Mouse (Mus musculus): ENCODE results near the gene Epha2. TPM values are rescaled to one million over a fixed set of nuclear protein-coding genes. Genes with fewer than 3 reads are reported as not detected.

Epha2 gene
- polyA plus RNA-seq, 1 experiment from 2014 or later = 1.6 TPM

DNA sequence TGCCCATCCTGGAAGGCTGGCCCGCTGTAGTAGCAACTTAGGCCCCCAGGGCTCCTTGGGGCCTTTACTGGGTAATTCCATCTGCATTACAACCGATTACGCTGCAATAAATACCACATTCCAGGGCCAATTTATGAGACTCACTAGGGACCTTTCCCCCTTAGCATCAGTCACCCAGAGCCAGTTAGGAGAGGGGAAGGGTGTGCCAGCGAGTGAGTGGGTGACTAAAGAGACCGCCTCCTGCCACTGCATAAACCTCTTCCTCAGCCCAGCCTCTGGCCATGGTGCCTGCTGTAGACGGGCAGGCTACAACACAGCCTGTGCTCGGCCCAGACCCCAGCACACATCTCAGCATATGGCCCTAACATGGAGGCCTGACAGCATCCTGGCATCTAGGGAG lies 3.1 kb upstream of the Epha2 start:
- Histone ChIP-seq H3K9me3 (no peaks in the 10 kb centered on the region), H3K27me3 (replicated peaks) (peaks cover 40% of the 10 kb centered on the region), H3K4me3 (no peak overlapping the region), H3K27ac (no peak overlapping the region), H3K9ac (no peak overlapping the region), H3K36me3 (replicated peaks) (no peaks in the 10 kb centered on the region), H3K4me2 (no peak overlapping the region), H3K4me1 (peaks cover 24% of the 10 kb centered on the region)
- no peak for ATAC-seq (replicated peaks)
- 77% methylated on average over 7 of the region's 7 CpGs for WGBS

DNA sequence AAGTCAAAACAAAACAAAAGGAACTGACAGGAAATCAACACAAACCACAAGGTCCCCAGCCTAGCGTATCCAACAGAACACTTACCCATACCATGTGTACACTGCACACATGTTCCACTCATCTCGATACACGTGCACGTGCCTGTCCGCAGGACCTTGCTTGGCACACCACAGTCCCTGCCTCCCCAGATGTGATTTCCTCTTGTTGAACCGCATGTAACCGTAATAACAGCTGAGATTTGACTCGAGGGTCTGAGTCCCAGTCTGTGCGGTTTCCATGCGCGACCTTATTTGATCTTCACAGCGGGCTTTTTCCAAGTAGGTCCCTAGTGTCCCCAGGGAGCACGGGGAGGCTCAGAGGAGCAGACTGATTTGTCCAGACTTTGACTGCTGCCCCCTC lies 1.7 kb upstream of the Epha2 start:
- Histone ChIP-seq H3K4me1 (peaks cover 25% of the 10 kb centered on the region), H3K4me2 (no peak overlapping the region), H3K36me3 (replicated peaks) (no peaks in the 10 kb centered on the region), H3K9me3 (no peaks in the 10 kb centered on the region), H3K27me3 (replicated peaks) (peaks cover 41% of the 10 kb centered on the region), H3K9ac (no peak overlapping the region), H3K4me3 (no peak overlapping the region), H3K27ac (no peak overlapping the region)
- WGBS = 65% methylated on average over 13 of the region's 13 CpGs
- no peak for ATAC-seq (replicated peaks)

- H3K9ac ChIP-seq = no peak overlapping the region
- no peak overlapping the region for H3K4me2 ChIP-seq
- H3K27me3 ChIP-seq (replicated peaks) = peaks cover 42% of the 10 kb centered on the region
- 74% methylated on average over 4 of the region's 4 CpGs for WGBS
- H3K9me3 ChIP-seq = no peaks in the 10 kb centered on the region
- H3K27ac ChIP-seq = no peak overlapping the region
- no peak for ATAC-seq (replicated peaks)
- H3K4me3 ChIP-seq = no peak overlapping the region
- peaks cover 25% of the 10 kb centered on the region for H3K4me1 ChIP-seq
- no peaks in the 10 kb centered on the region for H3K36me3 ChIP-seq (replicated peaks)
These were observed 844 bp upstream of the Epha2 start for GRCm38 (mm10) chr4:141300196-141300595.

GRCm38 (mm10) chr4:141301591-141302427 lies 769 bp downstream of the Epha2 start:
- H3K4me3 ChIP-seq = peak overlapping the region; percentile 67
- under 1% methylated on average over 51 of the region's 51 CpGs for WGBS

DNA sequence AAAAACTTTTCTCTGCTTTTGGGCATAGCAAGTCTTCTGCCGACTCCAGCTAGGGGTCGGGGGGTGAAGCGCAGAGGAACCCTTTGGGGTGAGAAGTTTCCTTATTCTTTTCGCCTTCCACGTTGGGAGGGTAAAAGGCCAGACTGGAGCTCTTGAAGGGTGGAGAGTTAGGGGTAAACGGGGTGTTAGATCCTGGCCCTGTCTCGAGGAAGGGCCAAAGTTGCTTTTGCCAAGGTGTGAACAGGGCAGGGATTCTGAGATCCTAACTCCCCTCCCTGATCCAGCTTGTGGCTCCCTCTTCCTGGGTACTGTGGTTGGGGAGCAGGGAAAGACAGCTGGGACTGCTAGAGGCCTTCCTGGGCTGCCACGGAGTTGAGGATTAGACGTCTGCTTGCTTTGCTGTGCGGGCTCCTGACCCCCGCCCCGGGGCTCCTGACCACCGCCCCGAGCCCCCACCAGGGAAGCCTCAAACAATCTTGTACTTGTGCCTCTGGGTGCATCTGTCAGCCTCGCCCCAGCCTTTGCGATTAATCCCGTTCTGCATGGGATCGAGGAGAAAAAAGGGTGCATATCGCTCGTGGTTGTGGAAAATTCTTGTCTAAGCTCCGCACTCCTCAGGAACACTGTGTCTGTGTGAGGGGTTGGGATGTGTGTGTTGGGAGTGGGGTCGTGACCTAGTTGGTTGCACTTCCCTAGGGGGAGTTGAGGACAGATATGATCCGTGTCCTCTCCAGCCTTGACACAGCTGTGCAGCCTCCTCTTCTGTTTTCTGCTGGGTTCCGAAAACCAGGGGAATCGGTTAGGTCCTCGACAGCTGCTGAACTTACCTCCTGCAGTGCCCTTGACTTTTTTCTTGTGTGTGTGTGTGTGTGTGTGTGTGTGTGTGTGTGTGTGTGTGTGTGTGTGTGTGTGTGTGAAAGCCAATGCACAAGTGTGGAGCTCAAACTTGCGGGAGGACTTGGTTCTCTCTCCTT lies 1.7 kb downstream of the Epha2 start:
- ATAC-seq (replicated peaks) = no peak
- Histone ChIP-seq H3K4me2 (peak overlapping the region; percentile 99), H3K4me1 (peaks cover 25% of the 10 kb centered on the region), H3K9me3 (no peaks in the 10 kb centered on the region), H3K27me3 (replicated peaks) (peaks cover 38% of the 10 kb centered on the region), H3K27ac (no peak overlapping the region), H3K36me3 (replicated peaks) (no peaks in the 10 kb centered on the region), H3K9ac (no peak overlapping the region; the same call in 1 of the 2 replicates), H3K4me3 (peak overlapping the region; percentile 67)
- 9% methylated on average over 27 of the region's 27 CpGs for WGBS

More at GRCm38 (mm10) chr4:141301591-141302427, 769 bp downstream of the Epha2 start:
- Histone ChIP-seq H3K9ac (peak overlapping the region; percentile 48), H3K9me3 (no peaks in the 10 kb centered on the region), H3K27me3 (replicated peaks) (peaks cover 42% of the 10 kb centered on the region), H3K4me2 (peak overlapping the region; percentile 99), H3K4me1 (peaks cover 25% of the 10 kb centered on the region), H3K36me3 (replicated peaks) (no peaks in the 10 kb centered on the region), H3K27ac (no peak overlapping the region)
- no peak for ATAC-seq (replicated peaks)

DNA sequence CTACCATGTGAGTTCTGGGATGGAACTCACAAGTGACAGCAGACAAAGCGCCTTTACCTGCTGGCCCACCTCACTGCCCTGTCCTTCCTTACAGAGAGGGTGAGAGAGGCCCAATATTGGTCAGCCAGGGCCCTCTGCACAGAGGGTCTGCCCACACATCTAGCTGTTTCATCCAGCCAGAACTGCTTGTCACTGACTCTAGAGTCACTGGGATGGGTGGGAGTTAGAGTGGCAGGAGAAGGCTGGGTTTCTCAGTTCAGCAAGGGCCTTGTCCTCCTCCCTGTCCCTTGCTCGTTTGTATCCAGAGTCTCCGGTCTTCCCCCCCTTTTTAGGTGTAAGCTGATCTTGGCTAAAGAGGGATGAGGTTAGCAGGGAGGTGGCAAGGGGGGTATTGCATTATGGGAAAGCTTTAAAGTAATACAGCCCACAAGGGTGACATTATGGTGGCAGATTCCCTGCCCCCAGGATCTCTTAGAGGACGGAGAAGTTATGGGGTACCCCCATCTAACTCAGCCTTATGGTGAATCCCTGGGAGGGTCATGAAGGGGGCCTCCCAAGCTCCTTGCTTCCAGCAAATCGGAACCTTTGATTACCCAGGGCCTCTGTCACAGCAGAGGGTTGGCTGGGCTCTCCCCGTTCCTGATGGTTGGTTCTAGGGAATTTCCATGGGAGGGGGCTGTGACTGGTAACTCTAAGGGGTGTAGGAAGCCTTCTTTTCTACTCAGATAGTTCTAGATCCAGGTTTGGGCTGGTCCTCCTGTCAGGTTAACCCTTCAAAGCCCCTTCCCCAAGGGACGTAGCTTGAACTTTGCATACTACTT lies 2.6 kb downstream of the Epha2 start:
- Histone ChIP-seq H3K27me3 (replicated peaks) (peaks cover 34% of the 10 kb centered on the region), H3K9ac (no peak overlapping the region), H3K4me2 (no peak overlapping the region), H3K9me3 (no peaks in the 10 kb centered on the region), H3K36me3 (replicated peaks) (no peaks in the 10 kb centered on the region), H3K27ac (no peak overlapping the region), H3K4me1 (peaks cover 25% of the 10 kb centered on the region), H3K4me3 (no peak overlapping the region)
- 39% methylated on average over 7 of the region's 7 CpGs for WGBS
- no peak for ATAC-seq (replicated peaks)

GRCm38 (mm10) chr4:141304223-141304611 lies 3.2 kb downstream of the Epha2 start:
- no peaks in the 10 kb centered on the region for H3K36me3 ChIP-seq (replicated peaks)
- H3K4me3 ChIP-seq = no peak overlapping the region
- H3K27me3 ChIP-seq (replicated peaks) = peaks cover 34% of the 10 kb centered on the region
- H3K9ac ChIP-seq = no peak overlapping the region
- no peak overlapping the region for H3K4me2 ChIP-seq
- H3K4me1 ChIP-seq = peaks cover 25% of the 10 kb centered on the region
- 79% methylated on average over 4 of the region's 4 CpGs for WGBS
- H3K27ac ChIP-seq = no peak overlapping the region
- no peaks in the 10 kb centered on the region for H3K9me3 ChIP-seq
- ATAC-seq (replicated peaks) = no peak

DNA sequence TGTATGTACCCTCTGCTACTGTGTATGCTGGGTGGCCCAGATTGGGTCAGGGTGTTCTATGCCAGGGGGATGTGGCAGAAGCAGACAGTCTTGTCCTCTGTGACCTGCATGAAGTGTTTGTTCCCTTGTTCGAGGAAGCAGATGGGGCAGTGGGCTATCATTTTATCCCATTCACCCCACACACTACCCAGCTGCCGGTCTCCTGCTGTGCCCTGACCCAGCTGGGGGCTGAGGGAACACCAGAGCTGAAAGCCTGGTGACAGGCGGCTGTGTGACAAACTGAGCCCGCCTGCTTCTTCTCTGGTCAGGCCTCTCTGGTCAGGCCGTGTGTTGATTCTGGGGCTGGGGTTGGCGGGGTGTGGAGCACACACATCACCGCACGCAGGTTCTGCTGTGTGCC lies 5.0 kb downstream of the Epha2 start:
- H3K4me2 ChIP-seq = no peak overlapping the region
- H3K4me3 ChIP-seq = no peak overlapping the region
- no peaks in the 10 kb centered on the region for H3K9me3 ChIP-seq
- no peaks in the 10 kb centered on the region for H3K36me3 ChIP-seq (replicated peaks)
- no peak for ATAC-seq (replicated peaks)
- no peak overlapping the region for H3K9ac ChIP-seq
- 24% methylated on average over 8 of the region's 8 CpGs for WGBS
- no peak overlapping the region for H3K27ac ChIP-seq
- peaks cover 26% of the 10 kb centered on the region for H3K27me3 ChIP-seq (replicated peaks)
- H3K4me1 ChIP-seq = peaks cover 38% of the 10 kb centered on the region

DNA sequence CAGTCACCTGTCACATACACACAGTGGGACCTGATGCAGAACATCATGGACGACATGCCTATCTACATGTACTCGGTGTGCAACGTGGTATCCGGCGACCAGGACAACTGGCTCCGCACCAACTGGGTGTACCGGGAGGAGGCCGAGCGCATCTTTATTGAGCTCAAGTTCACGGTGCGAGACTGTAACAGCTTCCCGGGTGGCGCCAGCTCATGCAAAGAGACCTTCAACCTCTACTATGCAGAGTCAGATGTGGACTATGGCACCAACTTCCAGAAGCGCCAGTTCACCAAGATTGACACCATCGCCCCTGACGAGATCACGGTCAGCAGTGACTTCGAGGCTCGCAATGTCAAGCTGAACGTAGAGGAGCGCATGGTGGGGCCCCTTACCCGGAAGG lies 7.3 kb downstream of the Epha2 start:
- 95% methylated on average over 22 of the region's 22 CpGs for WGBS
- H3K4me1 ChIP-seq = peaks cover 42% of the 10 kb centered on the region
- no peak for ATAC-seq (replicated peaks)

GRCm38 (mm10) chr4:141308857-141309772 lies 8.1 kb downstream of the Epha2 start:
- Histone ChIP-seq H3K36me3 (replicated peaks) (no peaks in the 10 kb centered on the region), H3K27ac (no peak overlapping the region), H3K27me3 (replicated peaks) (peaks cover 4% of the 10 kb centered on the region; the same call in 1 of the 2 replicates), H3K4me1 (peaks cover 49% of the 10 kb centered on the region), H3K9ac (no peak overlapping the region), H3K4me3 (no peak overlapping the region), H3K4me2 (no peak overlapping the region), H3K9me3 (no peaks in the 10 kb centered on the region)
- 94% methylated on average over 34 of the region's 34 CpGs for WGBS
- no peak for ATAC-seq (replicated peaks)

More for the DNA sequence above, 7.3 kb downstream of the Epha2 start:
- no peak overlapping the region for H3K27ac ChIP-seq
- no peak overlapping the region for H3K9ac ChIP-seq
- no peak overlapping the region for H3K4me3 ChIP-seq
- H3K27me3 ChIP-seq (replicated peaks) = peaks cover 11% of the 10 kb centered on the region
- H3K36me3 ChIP-seq (replicated peaks) = no peaks in the 10 kb centered on the region
- no peak overlapping the region for H3K4me2 ChIP-seq
- H3K9me3 ChIP-seq = no peaks in the 10 kb centered on the region

GRCm38 (mm10) chr4:141309773-141310145 lies 8.7 kb downstream of the Epha2 start:
- Histone ChIP-seq H3K27ac (no peak overlapping the region), H3K36me3 (replicated peaks) (no peaks in the 10 kb centered on the region), H3K4me2 (0 out of 2 replicates have a peak overlapping the region, but pooled peaks have one; percentile 5), H3K9me3 (no peaks in the 10 kb centered on the region), H3K27me3 (replicated peaks) (no peaks in the 10 kb centered on the region), H3K4me1 (peaks cover 50% of the 10 kb centered on the region), H3K4me3 (no peak overlapping the region), H3K9ac (no peak overlapping the region)
- 25% methylated on average over 10 of the region's 10 CpGs for WGBS
- no peak for ATAC-seq (replicated peaks)

All from midbrain, embryonic 15.5 days (tissue).